Mouse (Mus musculus): ENCODE results near the gene Plcl2. TPM values are rescaled to one million over a fixed set of nuclear protein-coding genes. Genes with fewer than 3 reads are reported as not detected.
A peak's percentile ranks its signal among the peaks of the same experiment; 100 is the strongest.

The Plcl2 gene
- polyA plus RNA-seq, 1 experiment from 2014 or later: 3.9 TPM

GRCm38 (mm10) chr17:50735955-50736533 is 226.8 kb downstream of the Plcl2 start:
- no peaks in the 10 kb centered on the region for H3K27me3 ChIP-seq (ENCODE audit: control insufficient read depth, insufficient read depth, low read length)
- H3K27ac ChIP-seq (ENCODE audit: low read length): peak overlapping the region; percentile 76
- peaks cover 39% of the 10 kb centered on the region for H3K4me1 ChIP-seq (ENCODE audit: control insufficient read depth, insufficient read depth, low read length)
- H3K4me3 ChIP-seq (ENCODE audit: low read length): no peak overlapping the region
- peak; percentile 16 for ATAC-seq (replicated peaks; ENCODE audit: extremely low read depth, insufficient read depth, low FRiP score)
- 33% methylated on average over 8 of the region's 8 CpGs for WGBS
- peak overlapping the region; percentile 24; the same call in 1 of the 2 replicates for H3K9ac ChIP-seq (ENCODE audit: low read length)
- no peak overlapping the region for H3K4me2 ChIP-seq (ENCODE audit: low read depth, low read length)
- no peaks in the 10 kb centered on the region for H3K36me3 ChIP-seq (ENCODE audit: control insufficient read depth, insufficient read depth)
- H3K9me3 ChIP-seq (replicated peaks; ENCODE audit: control insufficient read depth, low read length): no peaks in the 10 kb centered on the region

DNA sequence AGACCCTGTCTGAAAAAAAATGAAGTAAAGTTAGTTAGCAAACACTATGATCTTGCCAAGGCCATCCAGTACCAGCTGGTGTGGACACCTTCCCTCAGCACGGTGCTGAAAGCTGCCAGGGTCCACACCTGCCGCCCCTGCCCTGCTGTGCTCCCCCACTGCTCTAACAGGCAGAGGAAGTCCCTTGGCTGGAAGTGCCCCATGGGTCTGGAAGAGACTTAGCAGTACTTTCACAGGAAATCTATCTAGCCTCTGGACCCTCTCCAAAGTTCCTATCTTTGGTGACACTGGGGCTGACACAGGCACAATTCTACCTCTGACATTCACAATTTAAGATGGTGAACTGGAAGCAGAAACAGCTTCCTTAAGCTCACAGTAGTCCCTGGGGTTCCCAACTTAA is 227.9 kb downstream of the Plcl2 start:
- H3K27ac ChIP-seq (ENCODE audit: low read length): peak overlapping the region; percentile 70
- H3K27me3 ChIP-seq (ENCODE audit: control insufficient read depth, insufficient read depth, low read length): no peaks in the 10 kb centered on the region
- peak; percentile 47 for ATAC-seq (replicated peaks; ENCODE audit: extremely low read depth, insufficient read depth, low FRiP score)
- no peak overlapping the region for H3K4me3 ChIP-seq (ENCODE audit: low read length)
- peak overlapping the region; percentile 18; the same call in 1 of the 2 replicates for H3K9ac ChIP-seq (ENCODE audit: low read length)
- no peak overlapping the region for H3K4me2 ChIP-seq (ENCODE audit: low read depth, low read length)
- no peaks in the 10 kb centered on the region for H3K9me3 ChIP-seq (replicated peaks; ENCODE audit: control insufficient read depth, low read length)
- WGBS: 20% methylated on average over 2 of the region's 2 CpGs
- peaks cover 39% of the 10 kb centered on the region for H3K4me1 ChIP-seq (ENCODE audit: control insufficient read depth, insufficient read depth, low read length)
- H3K36me3 ChIP-seq (ENCODE audit: control insufficient read depth, insufficient read depth): no peaks in the 10 kb centered on the region

Other genes starting within 250 kb of the Plcl2 start
- 0.21 and 0.26 TPM in 2 replicates for gene Dazl, start 215.8 kb upstream of the Plcl2 start, polyA plus RNA-seq (2015; fragmentation: Nextera tagmentation; extraction: Ambion mirVana)